13 mouse cellular contexts compared by ENCODE assay signal in genomic region chr7:98750404-98750803, GRCm38 (mm10). TPM values are rescaled to one million over a fixed set of nuclear protein-coding genes. Genes with fewer than 3 reads are reported as not detected.
DNase-seq lines count a peak whose midpoint lies in the region; ATAC-seq lines count a peak whose summit lies in the region.
"Had no signal": no experiment of that assay in that cellular context is flagged by ENCODE, and none has a peak within 500 bp of the region (broad histone marks: within the 10 kb centered on the region; RNA-seq: fewer than 3 reads in every experiment).

No protein-coding gene starts in this region.

- H3K9me3 ChIP-seq in heart, embryonic 13.5 days, result no peaks in the 10 kb centered on the region
- H3K9me3 ChIP-seq in kidney, embryonic 14.5 days (ENCODE audit: control insufficient read depth, low read length), result no peaks in the 10 kb centered on the region
- no peaks in the 10 kb centered on the region for H3K9me3 ChIP-seq in lung, embryonic 16.5 days (ENCODE audit: control insufficient read depth, low read length)
- H3K9me3 ChIP-seq: forebrain, embryonic 13.5 days; G1E; midbrain, embryonic 15.5 days had no signal

- DNase-seq in heart, adult 9 months (ENCODE audit: low spot score in 2 of 2), result no peak
- DNase-seq in kidney, postnatal 10 days, result peak; percentile 56
- peak; percentile 58 for DNase-seq in ovary, postnatal 14 days (ENCODE audit: low spot score)
- DNase-seq in gastrocnemius, adult 18-20 months (ENCODE audit: low spot score), result no peak
- DNase-seq: left cerebral cortex, postnatal 4 days; thymus, adult 2 months had no signal

- H3K9ac ChIP-seq in heart, embryonic 13.5 days, result peak overlapping the region; percentile 11
- H3K9ac ChIP-seq in kidney, embryonic 14.5 days (ENCODE audit: low read depth, low read length), result no peak overlapping the region
- H3K9ac ChIP-seq in lung, embryonic 16.5 days (ENCODE audit: low read length), result no peak overlapping the region
- H3K9ac ChIP-seq: forebrain, embryonic 13.5 days; liver, embryonic 14.5 days; midbrain, embryonic 15.5 days had no signal

- 56% methylated on average over 10 of the region's 10 CpGs for WGBS in heart, embryonic 13.5 days
- WGBS in kidney, embryonic 14.5 days, result 65% methylated on average over 10 of the region's 10 CpGs
- WGBS in lung, embryonic 16.5 days, result 42% methylated on average over 10 of the region's 10 CpGs

- ATAC-seq in heart, embryonic 13.5 days (ENCODE audit: extremely low read depth, insufficient number of reproducible peaks, low FRiP score, low TSS enrichment), result no peak
- no peak for ATAC-seq in kidney, embryonic 14.5 days (ENCODE audit: low FRiP score, low TSS enrichment)
- ATAC-seq in lung, embryonic 16.5 days (ENCODE audit: low read depth), result peak; percentile 46; the same call in 1 of the 2 replicates
- ATAC-seq: forebrain, embryonic 13.5 days; midbrain, embryonic 15.5 days had no signal

- H3K4me3 ChIP-seq in heart, embryonic 13.5 days, result no peak overlapping the region
- H3K4me3 ChIP-seq in kidney, embryonic 14.5 days (ENCODE audit: low read length), result no peak overlapping the region
- H3K4me3 ChIP-seq in lung, embryonic 16.5 days (ENCODE audit: low read length), result no peak overlapping the region
- H3K4me3 ChIP-seq: forebrain, embryonic 13.5 days; midbrain, embryonic 15.5 days had no signal

- peaks cover 36% of the 10 kb centered on the region for H3K4me1 ChIP-seq in heart, embryonic 13.5 days
- H3K4me1 ChIP-seq in kidney, embryonic 14.5 days (ENCODE audit: control insufficient read depth, insufficient read depth, low read length), result peaks cover 5% of the 10 kb centered on the region
- H3K4me1 ChIP-seq in lung, embryonic 16.5 days (replicated peaks; ENCODE audit: control insufficient read depth, insufficient read depth, low read length), result peaks cover 14% of the 10 kb centered on the region
- H3K4me1 ChIP-seq: forebrain, embryonic 13.5 days; midbrain, embryonic 15.5 days had no signal

- no peak overlapping the region for H3K4me2 ChIP-seq in heart, embryonic 13.5 days
- H3K4me2 ChIP-seq in kidney, embryonic 14.5 days (replicated peaks; ENCODE audit: low read depth, low read length), result no peak overlapping the region
- no peak overlapping the region for H3K4me2 ChIP-seq in lung, embryonic 16.5 days (ENCODE audit: low read depth, low read length)
- H3K4me2 ChIP-seq: forebrain, embryonic 13.5 days; midbrain, embryonic 15.5 days had no signal

- H3K27me3 ChIP-seq in heart, embryonic 13.5 days (replicated peaks), result peaks cover 26% of the 10 kb centered on the region
- peaks cover 19% of the 10 kb centered on the region for H3K27me3 ChIP-seq in kidney, embryonic 14.5 days (ENCODE audit: control insufficient read depth, insufficient read depth, low read length)
- H3K27me3 ChIP-seq in lung, embryonic 16.5 days (ENCODE audit: control insufficient read depth, insufficient read depth, low read depth, low read length), result no peaks in the 10 kb centered on the region
- H3K27me3 ChIP-seq: forebrain, embryonic 13.5 days; midbrain, embryonic 15.5 days had no signal

- H3K36me3 ChIP-seq in heart, embryonic 13.5 days, result no peaks in the 10 kb centered on the region
- no peaks in the 10 kb centered on the region for H3K36me3 ChIP-seq in kidney, embryonic 14.5 days (ENCODE audit: control insufficient read depth, insufficient read depth, low read length)
- no peaks in the 10 kb centered on the region for H3K36me3 ChIP-seq in lung, embryonic 16.5 days (ENCODE audit: control insufficient read depth, insufficient read depth, low read length)
- H3K36me3 ChIP-seq: G1E; midbrain, embryonic 15.5 days had no signal

- H3K27ac ChIP-seq in heart, embryonic 13.5 days (replicated peaks), result no peak overlapping the region
- H3K27ac ChIP-seq in kidney, embryonic 14.5 days (ENCODE audit: low read depth, low read length), result no peak overlapping the region
- H3K27ac ChIP-seq in lung, embryonic 16.5 days (ENCODE audit: low read length), result no peak overlapping the region
- H3K27ac ChIP-seq: forebrain, embryonic 13.5 days; liver, embryonic 14.5 days; midbrain, embryonic 15.5 days had no signal

RNA-seq across cellular contexts. Expression of gene Thap12, which starts 47.5 kb away (rescaled TPM):
- polyA plus RNA-seq in heart, embryonic 13.5 days (2015; fragmentation: Nextera tagmentation; extraction: Ambion mirVana), result 35.5 and 35.7 TPM in 2 replicates
- 50.3 and 81.3 TPM in 2 replicates for polyA plus RNA-seq in kidney, embryonic 14.5 days (2014; fragmentation: Nextera tagmentation; extraction: Ambion mirVana)
- polyA plus RNA-seq in lung, embryonic 16.5 days (2015; fragmentation: Nextera tagmentation; extraction: Ambion mirVana), result 44.2 and 45.1 TPM in 2 replicates
- total RNA-seq in gastrocnemius, adult 18-20 months (2021), result 100 to 1,000 TPM; 125 to 134 TPM

Comparison
In these comparisons a context has a peak if more than half of its experiments do, and no peak if none do; other contexts are left out.
1. DNase-seq: peak in kidney, postnatal 10 days (single experiment) and ovary, postnatal 14 days (single experiment); none in heart, adult 9 months (0 of 2) and gastrocnemius, adult 18-20 months (single experiment).